Mouse (Mus musculus): ENCODE results near the gene Cebpa. TPM values are rescaled to one million over a fixed set of nuclear protein-coding genes. Genes with fewer than 3 reads are reported as not detected.
A peak's percentile ranks its signal among the peaks of the same experiment; 100 is the strongest.

Gene Cebpa
- total RNA-seq, 2 experiments from 2014 or later, result 3.0 to 4.2 TPM

DNA sequence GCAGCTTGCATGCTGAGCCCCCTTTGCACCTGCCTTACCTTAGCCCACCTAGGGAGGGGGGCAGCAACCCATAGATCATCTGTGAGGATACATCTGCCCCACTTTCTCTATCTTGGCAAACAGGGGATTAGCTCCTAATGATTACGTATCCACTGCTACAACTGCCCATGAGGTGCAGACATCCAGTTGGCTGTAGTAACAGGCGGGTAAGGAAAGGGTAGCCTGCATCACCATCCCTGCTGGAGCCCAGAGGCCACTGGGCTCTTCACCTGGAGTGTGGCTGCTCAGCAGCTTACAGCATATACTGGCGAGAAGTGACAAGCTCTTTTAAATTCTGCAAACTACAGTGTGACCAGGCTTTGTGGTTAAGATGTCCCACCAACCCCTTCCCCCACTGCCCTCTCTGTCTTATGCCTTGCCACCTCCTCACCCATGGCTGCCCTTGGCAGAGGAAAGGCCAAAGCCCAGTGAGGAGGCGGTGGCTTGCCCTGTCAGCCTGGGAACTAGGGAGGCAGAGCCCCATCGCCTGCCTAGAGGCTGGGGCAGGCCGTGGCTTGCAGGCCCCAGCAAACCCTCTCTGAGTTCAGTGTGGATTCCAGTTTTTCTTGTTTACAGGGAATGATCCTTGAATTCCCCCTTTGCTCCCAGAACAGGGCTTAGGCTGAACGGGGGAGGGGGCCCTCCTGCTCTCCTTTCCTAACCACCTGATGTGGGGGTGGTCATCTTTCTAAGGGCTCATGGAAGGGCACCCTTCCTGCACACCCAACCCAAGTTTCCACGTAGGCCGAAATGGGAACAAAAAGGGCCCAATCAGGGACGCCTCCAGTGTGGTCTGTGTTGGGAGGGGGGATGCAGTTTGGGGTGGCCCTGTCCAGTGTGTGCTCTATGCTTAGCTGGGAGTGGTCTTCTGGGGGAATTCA, 3.6 kb downstream of the Cebpa start:
- TF ChIP-seq CTCF (IDR thresholded peaks at IDR 0.05), result no peak
- DNase-seq, result no peak
- intact Hi-C loops (cut with DNase I), result no loop called here
- Histone ChIP-seq H3K27ac (no peak overlapping the region), H3K4me3 (no peak overlapping the region; the same call in 1 of the 2 replicates)

DNA sequence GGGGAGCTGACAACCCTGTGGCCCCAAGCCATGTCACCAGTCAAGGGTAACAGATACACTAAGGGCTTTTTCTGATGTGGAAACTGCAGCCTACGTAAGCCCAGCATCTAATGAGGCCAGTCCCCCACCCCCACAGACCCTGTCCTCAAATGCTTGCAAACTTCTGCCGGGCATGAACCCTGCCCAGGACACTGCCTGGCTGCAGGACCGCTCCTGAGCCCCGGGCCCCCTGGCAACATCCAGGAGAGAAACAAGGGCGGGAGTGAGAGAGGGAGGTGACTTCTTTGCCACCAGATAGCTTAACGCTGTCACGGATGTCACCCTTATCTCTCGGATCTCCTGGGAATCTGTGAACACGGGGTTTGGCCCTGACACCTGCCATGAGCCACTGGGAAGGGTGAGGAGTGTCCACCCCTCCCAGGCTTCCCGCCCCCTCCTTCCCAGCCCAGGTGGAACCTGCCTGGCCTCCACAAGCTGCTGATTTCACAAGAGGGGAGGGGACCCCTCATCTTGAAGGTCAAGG, 4.4 kb downstream of the Cebpa start:
- Histone ChIP-seq H3K4me3 (no peak overlapping the region), H3K27ac (no peak overlapping the region)
- intact Hi-C loops (cut with DNase I), result no loop called here
- TF ChIP-seq CTCF (IDR thresholded peaks at IDR 0.05), result no peak
- DNase-seq, result no peak

DNA sequence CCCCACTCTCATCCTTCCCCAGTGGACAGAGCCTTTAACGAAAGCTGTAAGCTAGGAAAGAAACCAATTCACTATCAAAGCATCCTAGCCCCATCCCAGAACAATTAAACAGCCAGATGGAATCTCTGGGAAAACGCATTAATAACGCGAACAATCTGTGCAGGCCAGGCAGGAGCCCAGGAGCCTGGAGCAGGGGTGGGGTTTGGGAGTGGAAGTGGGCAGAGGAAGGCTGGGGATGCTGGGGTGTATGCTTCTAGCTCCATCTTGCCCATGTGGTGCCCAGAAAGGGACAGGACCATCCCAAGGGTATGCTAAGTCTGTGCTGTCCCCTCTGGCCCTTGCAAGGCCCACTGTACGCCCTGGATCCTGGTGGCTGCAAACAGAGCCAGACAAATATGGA, 5.1 kb downstream of the Cebpa start:
- no peak for TF ChIP-seq CTCF (IDR thresholded peaks at IDR 0.05)
- Histone ChIP-seq H3K4me3 (no peak overlapping the region), H3K27ac (no peak overlapping the region)
- DNase-seq, result no peak
- intact Hi-C loops (cut with DNase I), result no loop called here

DNA sequence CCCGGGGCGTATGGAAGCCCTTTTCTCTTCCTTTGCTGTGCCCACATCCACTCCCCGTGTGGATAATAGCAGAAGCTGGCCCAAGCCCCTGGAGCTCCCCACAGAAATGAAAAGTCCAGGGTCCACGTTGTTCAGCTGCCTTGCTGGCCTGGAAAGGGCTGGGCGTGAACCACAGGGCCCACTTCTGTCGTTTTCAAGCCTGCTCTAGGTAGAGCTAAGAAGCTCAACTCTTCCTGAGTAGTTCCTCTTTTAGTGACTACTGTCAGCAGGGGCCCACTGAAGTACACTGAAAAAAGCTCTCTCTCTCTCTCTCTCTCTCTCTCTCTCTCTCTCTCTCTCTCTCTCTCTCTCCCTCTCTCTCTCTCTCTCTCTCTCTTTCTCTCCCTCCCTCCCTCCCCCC, 5.7 kb downstream of the Cebpa start:
- intact Hi-C loops (cut with DNase I), result no loop called here
- no peak overlapping the region for H3K4me3 ChIP-seq
- no peak for TF ChIP-seq CTCF (IDR thresholded peaks at IDR 0.05)
- no peak for DNase-seq
- no peak overlapping the region for H3K27ac ChIP-seq

- H3K4me3 ChIP-seq, result no peak overlapping the region
- TF ChIP-seq CTCF (IDR thresholded peaks at IDR 0.05), result no peak
- H3K27ac ChIP-seq, result no peak overlapping the region
- no peak for DNase-seq
- intact Hi-C loops (cut with DNase I), result no loop called here
These were observed 6.9 kb downstream of the Cebpa start for GRCm38 (mm10) chr7:35125971-35126370.

GRCm38 (mm10) chr7:35127001-35127400, 7.9 kb downstream of the Cebpa start:
- Histone ChIP-seq H3K4me3 (peak overlapping the region; percentile 29; the same call in 1 of the 2 replicates), H3K27ac (peak overlapping the region; percentile 69)
- TF ChIP-seq CTCF (IDR thresholded peaks at IDR 0.05), result no peak
- intact Hi-C loops (cut with DNase I), result no loop called here
- DNase-seq, result peak; percentile 66

DNA sequence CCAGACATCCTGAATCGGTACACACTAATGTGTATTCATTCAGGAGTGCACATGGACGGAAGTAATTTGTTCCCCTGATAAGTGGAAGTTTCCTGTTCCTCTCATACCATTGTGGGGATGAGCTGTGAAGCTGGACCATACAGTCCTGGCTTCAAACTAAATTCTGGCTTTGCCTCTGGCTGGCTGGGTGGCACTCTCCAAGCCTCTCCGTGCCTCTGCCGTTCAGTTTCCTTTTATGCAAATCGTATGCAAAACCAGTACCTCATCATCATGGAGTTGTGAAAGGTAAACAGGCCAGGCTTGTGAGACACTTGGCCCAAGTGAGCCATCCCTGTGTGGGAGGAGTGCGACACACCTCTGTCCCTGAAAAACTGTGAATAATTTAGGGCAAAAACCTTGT, 8.6 kb downstream of the Cebpa start:
- intact Hi-C loops (cut with DNase I), result loop anchor here (2.0 kb wide), 1 partner anchor 17 kb away; no protein-coding TSS in a partner anchor
- Histone ChIP-seq H3K4me3 (no peak overlapping the region), H3K27ac (peak overlapping the region; percentile 69; the same call in 1 of the 2 replicates)
- TF ChIP-seq CTCF (IDR thresholded peaks at IDR 0.05), result no peak
- DNase-seq, result no peak

DNA sequence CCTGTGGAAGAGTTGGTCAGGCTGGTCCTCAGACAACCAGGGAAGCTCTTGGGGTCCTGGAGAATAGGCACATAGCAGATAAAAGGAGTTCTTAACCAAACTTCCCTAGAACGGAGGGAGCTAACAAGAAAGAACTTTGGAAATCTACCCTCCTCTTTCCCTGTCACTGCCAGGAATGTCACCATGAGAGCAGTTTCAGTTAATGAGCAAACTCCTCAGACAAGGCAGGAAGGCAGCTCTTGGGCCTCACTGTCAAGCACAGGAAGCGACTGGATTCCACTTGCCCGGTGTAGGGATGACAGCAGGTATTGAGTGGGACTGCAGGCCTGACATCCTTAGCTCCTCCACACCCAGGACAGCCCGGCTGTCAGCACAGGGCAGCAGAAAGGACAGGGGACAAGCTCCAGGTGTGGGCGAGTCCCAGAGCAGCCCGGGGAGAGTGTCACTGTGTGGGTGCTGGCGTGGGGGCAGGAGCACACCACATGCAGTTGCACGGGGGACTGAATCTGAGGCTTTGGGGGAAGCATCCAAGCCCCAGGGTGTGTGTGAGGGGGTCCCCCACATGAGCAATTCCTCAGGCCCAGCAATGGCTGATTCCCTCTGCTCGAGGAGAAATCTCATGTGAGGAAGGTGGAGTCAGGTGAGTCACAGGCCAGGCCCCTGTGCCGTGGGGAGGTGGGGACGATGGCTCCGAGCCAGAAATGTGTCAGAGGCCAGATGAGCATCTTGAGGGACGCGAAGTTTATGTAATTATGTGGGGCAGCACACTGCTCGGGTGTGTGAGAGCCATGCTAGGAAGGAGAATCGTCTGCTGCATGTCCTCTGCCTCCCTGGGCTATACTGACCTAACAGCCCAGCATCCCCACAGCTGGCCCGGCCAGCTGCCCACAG, 9.8 kb downstream of the Cebpa start:
- DNase-seq, result no peak
- no peak overlapping the region for H3K4me3 ChIP-seq
- TF ChIP-seq CTCF (IDR thresholded peaks at IDR 0.05), result no peak
- intact Hi-C loops (cut with DNase I), result loop anchor here (2.0 kb wide), 1 partner anchor 16 kb away; no protein-coding TSS in a partner anchor
- H3K27ac ChIP-seq, result no peak overlapping the region

- no peak for DNase-seq
- intact Hi-C loops (cut with DNase I), result no loop called here
- H3K4me3 ChIP-seq, result no peak overlapping the region
- H3K27ac ChIP-seq, result no peak overlapping the region
- TF ChIP-seq CTCF (IDR thresholded peaks at IDR 0.05), result no peak
These were observed 11.1 kb downstream of the Cebpa start for GRCm38 (mm10) chr7:35130059-35130738.

- no peak for TF ChIP-seq CTCF (IDR thresholded peaks at IDR 0.05)
- H3K27ac ChIP-seq, result no peak overlapping the region
- intact Hi-C loops (cut with DNase I), result no loop called here
- no peak for DNase-seq
- H3K4me3 ChIP-seq, result no peak overlapping the region
These were observed 11.8 kb downstream of the Cebpa start for GRCm38 (mm10) chr7:35130888-35131287.

- Histone ChIP-seq H3K4me3 (no peak overlapping the region), H3K27ac (no peak overlapping the region)
- TF ChIP-seq CTCF (IDR thresholded peaks at IDR 0.05), result peak; percentile 8; the same call in 1 of the 2 replicates
- intact Hi-C loops (cut with DNase I), result no loop called here
- no peak for DNase-seq
These were observed 12.5 kb downstream of the Cebpa start for GRCm38 (mm10) chr7:35131601-35132000.

DNA sequence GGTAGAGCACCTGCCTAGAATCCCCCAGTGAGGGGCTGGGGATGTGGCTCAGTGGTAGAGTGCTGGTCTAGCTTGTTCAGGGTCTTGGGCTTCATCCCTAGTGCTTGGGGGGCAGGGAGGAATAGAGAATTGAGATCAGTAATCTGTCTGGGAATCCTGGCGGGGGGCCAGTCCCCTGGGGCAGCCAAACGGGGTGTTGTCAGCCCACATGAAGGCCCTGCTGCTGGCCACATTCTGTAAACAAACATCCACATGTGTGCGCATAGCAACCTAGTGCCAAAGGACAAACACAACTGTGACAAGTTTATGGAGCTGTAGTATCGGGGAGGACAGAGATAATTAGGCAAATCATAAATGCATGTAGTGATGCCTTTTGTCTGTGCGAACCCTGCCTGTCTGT, 15.5 kb downstream of the Cebpa start:
- TF ChIP-seq CTCF (IDR thresholded peaks at IDR 0.05), result no peak
- Histone ChIP-seq H3K27ac (no peak overlapping the region), H3K4me3 (no peak overlapping the region)
- DNase-seq, result no peak
- intact Hi-C loops (cut with DNase I), result no loop called here
